Comparison of ENCODE assay signal across 7 mouse cellular contexts in the genomic region with DNA sequence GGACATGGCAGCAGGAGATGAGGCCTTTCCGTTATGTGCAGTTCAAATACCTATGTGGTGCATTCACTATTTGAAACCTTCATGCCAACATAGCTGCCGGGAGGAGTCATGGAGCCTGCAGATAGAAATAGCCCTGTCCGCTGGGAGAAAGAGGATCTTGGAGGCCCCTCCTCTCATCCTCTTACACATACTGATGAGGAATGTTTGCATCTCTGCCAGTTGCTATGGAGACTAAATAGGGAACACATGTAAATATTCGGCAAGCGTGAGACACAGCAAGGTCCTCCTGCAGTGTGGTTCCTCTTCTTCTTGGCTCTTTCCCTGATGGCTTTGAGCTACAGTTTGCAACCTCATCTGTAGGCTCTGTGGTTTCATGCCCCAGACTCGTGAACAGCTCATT. TPM values are rescaled to one million over a fixed set of nuclear protein-coding genes. Genes with fewer than 3 reads are reported as not detected.
A peak's percentile ranks its signal among the peaks of the same experiment; 100 is the strongest.
DNase-seq lines count a peak whose midpoint lies in the region; ATAC-seq and TF ChIP-seq lines count a peak whose summit lies in the region.

No protein-coding gene starts in this region.

- H3K4me3 ChIP-seq in C2C12 (ENCODE audit: insufficient read depth, poor library complexity, severe bottlenecking): no peak overlapping the region
- no peak overlapping the region for H3K4me3 ChIP-seq in layer of hippocampus, adult 2 months
- peak overlapping the region; percentile 47 for H3K4me3 ChIP-seq in megakaryocyte, embryonic 14.5 days (replicated peaks)
- H3K4me3 ChIP-seq in stomach, embryonic 16.5 days (replicated peaks; ENCODE audit: low read length): no peak overlapping the region

- DNase-seq in NIH3T3 (ENCODE audit: low read depth): peak; percentile 95
- peak; percentile 55 to 66 for DNase-seq in frontal cortex, adult 2 months (ENCODE audit: extremely low spot score in 1 of 2, low spot score in 1 of 2)
- peak in 1 of 2 experiments; percentile 35 for DNase-seq in layer of hippocampus, adult 2 months (ENCODE audit: low spot score in 2 of 2)
- DNase-seq in ovary, postnatal 14 days (ENCODE audit: low spot score): no peak

- H3K4me2 ChIP-seq in stomach, embryonic 16.5 days (ENCODE audit: low read depth, low read length): no peak overlapping the region

- no peak overlapping the region for H3K9ac ChIP-seq in stomach, embryonic 16.5 days (ENCODE audit: low read length)

- WGBS in stomach, embryonic 16.5 days: 38% methylated on average over 6 of the region's 6 CpGs

- H3K9me3 ChIP-seq in megakaryocyte, embryonic 14.5 days: no peaks in the 10 kb centered on the region
- H3K9me3 ChIP-seq in stomach, embryonic 16.5 days (replicated peaks; ENCODE audit: control insufficient read depth, low read length): no peaks in the 10 kb centered on the region

- no peaks in the 10 kb centered on the region for H3K79me3 ChIP-seq in C2C12 (ENCODE audit: low read depth)

- no peak overlapping the region for H3ac ChIP-seq in C2C12 (ENCODE audit: control insufficient read depth, insufficient read length, low read depth)

- H3K27me3 ChIP-seq in C2C12 (ENCODE audit: control insufficient read depth, insufficient read depth, insufficient read length): no peaks in the 10 kb centered on the region
- peaks cover 56% of the 10 kb centered on the region for H3K27me3 ChIP-seq in megakaryocyte, embryonic 14.5 days (replicated peaks)
- H3K27me3 ChIP-seq in stomach, embryonic 16.5 days (ENCODE audit: control insufficient read depth, insufficient read depth, low read length): no peaks in the 10 kb centered on the region

- no peak for TF ChIP-seq CTCF in C2C12 (IDR thresholded peaks at IDR 0.05; ENCODE audit: control insufficient read depth, insufficient read depth, insufficient read length)
- no peak for TF ChIP-seq CTCF in layer of hippocampus, adult 2 months (conservative IDR thresholded peaks at IDR 0.05)

- peak; percentile 68 for ATAC-seq in stomach, embryonic 16.5 days (ENCODE audit: insufficient read depth, low FRiP score)

- H3K79me2 ChIP-seq in C2C12 (ENCODE audit: control insufficient read depth, insufficient read depth): no peaks in the 10 kb centered on the region

- H3K4me1 ChIP-seq in megakaryocyte, embryonic 14.5 days: peaks cover 43% of the 10 kb centered on the region
- no peaks in the 10 kb centered on the region for H3K4me1 ChIP-seq in stomach, embryonic 16.5 days (ENCODE audit: control insufficient read depth, insufficient read depth, low read length)

- H3K36me3 ChIP-seq in C2C12 (ENCODE audit: control insufficient read depth, insufficient read depth): no peaks in the 10 kb centered on the region
- no peaks in the 10 kb centered on the region for H3K36me3 ChIP-seq in megakaryocyte, embryonic 14.5 days (replicated peaks; ENCODE audit: low read length)
- H3K36me3 ChIP-seq in stomach, embryonic 16.5 days (ENCODE audit: control insufficient read depth, insufficient read depth, low read length): no peaks in the 10 kb centered on the region

- peak overlapping the region; percentile 4; the same call in 1 of the 2 replicates for H3K27ac ChIP-seq in layer of hippocampus, adult 2 months
- H3K27ac ChIP-seq in stomach, embryonic 16.5 days (ENCODE audit: low read length): no peak overlapping the region

TF ChIP-seq in C2C12, 6 proteins besides CTCF, POLR2A, EP300 and RAD21:
- TF ChIP-seq USF1 (IDR thresholded peaks at IDR 0.05; ENCODE audit: low read depth) (no peak), CEBPB (IDR thresholded peaks at IDR 0.05; ENCODE audit: low read depth) (no peak), FOSL1 (IDR thresholded peaks at IDR 0.05; ENCODE audit: insufficient read depth, low read length, poor library complexity, severe bottlenecking) (no peak), MAX (IDR thresholded peaks at IDR 0.05) (peak; percentile 4), MYOD1 (IDR thresholded peaks at IDR 0.05; ENCODE audit: control insufficient read depth, insufficient read length, low read depth) (no peak)

RNA-seq across cellular contexts. Expression of a gene that starts 42.5 kb away (rescaled TPM):
- 87.6 TPM for polyA plus RNA-seq in C2C12 (2012; fragmentation: generic; extraction: Trizol)
- polyA plus RNA-seq in frontal cortex, adult 2 months (2012; rRNA removed): 1.7 and 2.0 TPM in 2 replicates
- total RNA-seq in layer of hippocampus, adult 2 months (2021): 1 to 10 TPM; 3.1 to 3.2 TPM
- polyA plus RNA-seq in megakaryocyte, embryonic 14.5 days (2012; ENCODE audit: insufficient read depth, low replicate concordance): 3.1 and 10.6 TPM in 2 replicates
- 26.5 and 33.8 TPM in 2 replicates for polyA plus RNA-seq in stomach, embryonic 16.5 days (2015; fragmentation: Nextera tagmentation; extraction: Ambion mirVana)
